Mouse (Mus musculus) embryonic stem cell, embryonic (primary cell): ENCODE measurements around the gene Esp16.
"Not testable (repeated sequence)": the region's sequence is repeated elsewhere in the genome, so short reads cannot be mapped to it uniquely, and the experiment has no call there.

Experiments
- CTCF ChIA-PET, 4 experiments: fragments of 300-600 bp in 2 of 4; fragments of 350-600 bp in 2 of 4; sonication (Branson Sonifier 250); formaldehyde crosslinking; loops; one replicate each; lab custom pipeline; 2022; ENCODE audit warnings: inconsistent platforms in 2 of 4; lab: Charles Lee
- POLR2A ChIA-PET, 4 experiments: fragments of 300-600 bp in 2 of 4; fragments of 350-600 bp in 2 of 4; sonication (Branson Sonifier 250); formaldehyde crosslinking; loops; one replicate each; lab custom pipeline; 2022; ENCODE audit warnings: antibody characterized with exemption in 4 of 4, inconsistent platforms in 1 of 4; lab: Charles Lee

Gene Esp16

DNA sequence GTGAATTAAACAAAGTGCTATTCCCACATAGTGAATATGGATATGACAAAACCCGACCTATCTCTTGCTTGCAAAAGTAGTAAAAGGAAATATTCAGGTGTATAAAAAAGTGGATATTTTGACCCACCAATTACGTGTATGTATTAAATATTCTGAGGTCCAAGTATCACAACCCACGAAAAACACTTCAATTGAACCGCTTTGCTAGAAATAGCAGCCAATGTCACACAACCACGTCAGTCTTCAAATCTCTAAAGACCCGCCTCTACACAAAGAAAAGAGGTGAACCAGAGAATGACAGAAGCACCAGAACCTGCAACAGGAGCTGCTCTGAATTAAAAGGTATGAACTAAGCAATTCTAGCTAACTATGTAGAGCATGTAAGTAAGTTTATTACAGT lies at the start of gene Esp16:
Esp16 (plus strand) TSS at position 301 of the 400 bp plus-strand sequence.
- POLR2A ChIA-PET, CTCF ChIA-PET: not testable (repeated sequence)

DNA sequence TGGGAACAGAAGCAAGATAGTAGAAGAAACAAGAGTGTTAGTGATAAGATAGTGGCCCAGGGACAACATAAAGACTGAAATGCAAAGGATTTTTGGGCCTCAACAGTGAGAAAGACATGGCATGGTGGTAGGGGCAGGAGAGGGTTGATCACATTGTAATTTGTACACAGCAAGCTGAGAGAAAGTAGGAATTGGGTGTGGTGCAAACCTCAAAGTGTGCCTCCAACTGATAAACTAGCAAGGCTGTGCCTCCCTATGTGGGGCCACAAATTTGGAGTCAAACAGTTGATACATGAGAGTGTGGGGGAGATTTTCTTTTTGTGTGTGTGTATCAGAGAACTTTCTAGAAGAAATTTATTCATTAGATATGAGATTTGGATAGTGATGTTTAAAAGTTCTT lies 37.9 kb upstream of the Esp16 start:
- CTCF ChIA-PET, POLR2A ChIA-PET: not testable (repeated sequence)
